Mouse (Mus musculus): Measurements from ENCODE around the gene Rbbp9. TPM values are rescaled to one million over a fixed set of nuclear protein-coding genes. Genes with fewer than 3 reads are reported as not detected.

The Rbbp9 gene
- polyA plus RNA-seq (2012; fragmentation: generic; extraction: Trizol), result 10 to 100 TPM in 1 of 2 experiments, under 1 TPM in 1; 0.46 to 10.9 TPM

DNA sequence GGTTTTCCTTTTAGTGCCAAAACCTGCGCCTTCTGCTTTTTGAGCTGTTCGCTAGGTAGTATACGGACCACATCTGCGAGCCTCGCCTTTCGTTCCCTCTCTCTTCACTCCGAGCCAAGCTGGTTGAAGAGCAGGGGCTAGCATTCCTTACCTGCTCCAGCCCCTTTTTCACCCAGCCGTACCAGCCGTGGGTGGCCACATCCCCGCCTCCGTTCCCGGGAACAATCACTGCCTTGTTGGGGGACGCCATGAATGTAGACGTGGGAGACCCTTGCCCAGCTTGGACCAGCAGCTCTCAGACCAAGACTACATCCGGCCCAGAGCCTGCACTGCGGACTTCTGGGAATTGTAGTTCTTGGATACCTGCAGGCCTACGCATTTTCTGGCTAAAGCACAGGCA lies at the start of gene Rbbp9:
Rbbp9 (minus strand) TSS at position 341 of the 400 bp plus-strand sequence.

DNA sequence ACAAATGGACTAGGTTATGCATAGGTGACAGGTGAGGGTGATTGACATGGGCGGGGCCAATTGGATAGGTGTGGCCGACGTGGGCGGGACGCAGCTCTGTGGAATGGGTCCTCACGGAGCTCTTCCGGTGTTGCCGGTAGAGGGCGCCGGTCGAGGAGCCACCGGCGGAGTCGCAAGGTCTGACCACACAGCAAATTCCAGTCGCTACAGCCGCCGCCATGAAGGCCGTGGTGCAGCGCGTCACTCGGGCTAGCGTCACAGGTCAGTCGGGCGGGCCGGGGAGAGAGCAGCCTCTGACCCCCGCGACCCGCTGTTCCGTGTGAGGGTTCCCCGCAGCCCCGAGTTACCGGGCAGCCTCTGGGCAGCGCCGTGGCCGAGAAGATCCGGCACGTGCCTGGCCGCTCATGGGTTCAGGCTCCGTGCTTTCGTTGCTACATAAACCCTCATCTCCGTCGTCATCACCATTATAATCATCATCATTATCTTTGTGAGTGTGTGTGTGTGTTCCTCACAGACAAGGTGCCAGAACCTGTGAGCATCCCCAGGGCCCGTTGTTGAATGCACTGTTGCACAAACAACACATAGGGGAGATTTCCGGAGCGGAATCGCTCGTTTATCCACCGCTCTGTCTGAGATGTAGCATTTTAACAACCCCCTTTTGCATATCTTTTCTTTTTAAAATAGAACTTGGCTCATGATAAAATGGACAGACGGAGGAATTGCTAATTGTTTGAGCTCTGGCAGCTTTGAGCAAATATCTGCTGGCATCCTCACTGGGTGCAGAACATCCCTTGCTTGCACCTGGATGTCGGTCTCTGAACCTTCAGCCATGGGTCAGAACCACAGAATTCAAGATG lies 49.4 kb upstream of the Rbbp9 start, which contains the start of gene Dtd1:
Dtd1 (plus strand) TSS at position 67 of the 857 bp plus-strand sequence.

DNA sequence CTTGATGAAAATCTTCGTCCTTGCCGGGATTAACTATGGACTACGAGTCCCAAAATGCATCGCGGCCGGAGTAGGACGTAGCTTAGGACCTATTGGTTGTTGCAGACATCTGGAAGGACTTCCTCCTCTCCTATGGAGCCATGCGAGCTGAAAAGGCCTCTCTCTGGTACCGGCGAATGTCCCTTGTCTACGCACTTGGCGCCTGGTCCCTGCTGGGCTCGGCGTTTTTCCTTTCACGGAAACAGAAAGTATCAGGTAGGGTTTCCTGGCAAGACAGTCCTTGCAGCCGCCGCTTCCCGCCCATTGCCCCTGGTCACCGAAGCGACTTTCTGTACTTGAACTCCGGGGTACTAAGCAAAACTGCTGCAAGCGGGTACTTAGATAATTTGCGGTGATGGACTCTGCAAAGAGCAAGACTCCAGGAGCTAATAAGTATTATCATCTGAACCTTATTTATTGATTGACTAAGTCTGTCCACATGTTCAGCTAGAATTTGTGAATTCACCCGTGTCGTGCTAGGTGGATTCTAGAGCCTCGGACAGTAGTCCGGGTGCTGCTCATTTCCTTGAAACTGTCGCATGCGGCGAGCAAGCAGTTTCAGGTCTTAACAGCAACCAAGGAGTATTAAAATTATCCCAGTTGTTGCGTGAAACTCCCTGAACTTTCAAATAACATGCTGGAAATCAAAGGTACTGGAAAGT lies 43.4 kb upstream of the Rbbp9 start, which contains the start of gene Smim26:
Smim26 (plus strand) TSS at position 104 of the 701 bp plus-strand sequence.

DNA sequence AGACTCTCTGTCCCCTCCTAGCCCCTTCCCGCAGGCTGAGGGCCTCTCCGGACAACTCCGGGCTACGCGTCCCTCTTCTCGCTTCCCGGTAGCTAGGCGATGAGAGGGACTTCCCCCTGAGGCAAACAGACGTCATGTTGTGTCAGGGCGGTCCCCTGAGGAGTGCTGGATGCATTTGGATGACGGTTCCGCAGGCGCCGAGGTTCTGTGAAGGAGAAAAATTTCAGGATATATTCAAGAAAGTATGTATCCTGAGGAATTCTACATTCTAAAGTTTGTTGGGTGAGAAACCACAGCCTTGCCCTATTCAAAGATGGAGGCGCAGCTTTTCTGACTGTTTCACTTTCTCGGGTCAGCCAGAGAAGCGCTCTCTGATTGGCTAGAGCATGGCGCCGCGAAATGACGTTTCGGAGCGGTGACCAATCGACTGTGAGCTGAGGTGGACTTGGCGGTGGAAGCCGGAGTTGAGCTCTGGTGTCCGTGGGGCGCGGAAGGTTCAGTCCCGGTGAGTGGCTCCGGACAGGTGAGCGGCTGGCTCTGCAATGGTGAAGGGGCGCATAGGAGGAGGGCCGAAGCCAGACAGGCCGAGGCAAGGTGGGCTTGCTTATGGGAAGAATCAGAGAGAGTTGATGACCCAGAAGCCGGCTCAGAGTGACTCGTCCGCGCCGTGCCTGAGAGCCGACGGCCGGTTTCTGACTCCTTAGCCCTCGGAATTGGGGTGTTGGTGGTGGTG lies 5.3 kb upstream of the Rbbp9 start, which contains the start of gene Sec23b:
Sec23b (plus strand) TSS at position 410 of the 733 bp plus-strand sequence.

DNA sequence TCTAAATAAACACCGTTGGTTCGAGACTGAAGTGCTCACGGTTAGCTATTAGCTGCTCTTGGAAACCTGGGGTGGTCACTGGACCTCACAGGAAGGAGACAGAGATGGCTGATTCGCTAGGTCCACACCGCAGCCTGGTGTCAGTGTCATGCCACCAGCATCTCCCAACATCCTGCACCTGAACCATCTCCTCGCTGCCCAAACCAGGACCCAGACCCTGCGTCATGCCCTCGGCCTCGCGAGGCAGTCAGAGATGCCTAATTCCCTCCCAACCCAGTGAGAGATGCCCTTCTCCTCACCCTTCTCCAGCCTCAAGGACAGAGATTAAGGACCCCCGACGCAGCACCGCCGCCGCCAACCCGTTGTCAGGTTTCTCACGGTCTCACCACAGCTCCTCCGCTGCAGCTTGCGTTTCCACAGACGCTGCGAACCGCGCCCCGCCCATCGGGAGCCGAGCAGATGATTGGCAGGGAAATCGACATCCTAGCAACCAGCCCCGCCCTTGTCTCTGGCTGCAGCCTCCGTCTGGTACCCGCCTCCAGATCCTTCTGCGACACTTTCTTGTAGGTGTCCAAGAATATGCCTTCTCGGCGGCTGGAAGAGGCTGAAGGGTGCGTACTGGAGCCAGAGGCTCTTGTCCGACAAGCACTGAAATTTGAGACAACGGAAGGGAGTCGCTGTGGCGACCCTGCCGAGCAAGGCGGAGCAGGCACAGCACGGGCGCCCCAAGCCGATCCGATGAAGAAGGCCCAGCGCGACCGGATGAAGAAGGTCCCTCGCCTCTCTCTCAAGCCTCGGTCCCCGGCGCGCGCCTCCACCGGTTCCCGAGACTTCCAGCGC lies 23.5 kb downstream of the Rbbp9 start, which contains the start of the genes Dzank1 and Polr3f:
Dzank1 (minus strand) TSS at position 434 of the 840 bp plus-strand sequence.
Polr3f (plus strand) TSS at position 738 of the 840 bp plus-strand sequence.

Other genes with a start within 250 kb of the Rbbp9 start
- not detected for gene Ovol2, start 218.7 kb downstream of the Rbbp9 start, polyA plus RNA-seq (2012; fragmentation: generic; extraction: Trizol)
- 10 to 100 TPM; 14.9 to 18.8 TPM for gene Kat14, start 181.9 kb downstream of the Rbbp9 start, polyA plus RNA-seq (2012; fragmentation: generic; extraction: Trizol)
- gene Pet117, start 181.9 kb downstream of the Rbbp9 start, polyA plus RNA-seq (2012; fragmentation: generic; extraction: Trizol), result 1 to 10 TPM in 1 of 2 experiments, not detected in 1; 2.9 TPM
- gene Dzank1, start 23.5 kb downstream of the Rbbp9 start, polyA plus RNA-seq (2012; fragmentation: generic; extraction: Trizol), result under 1 TPM; 0.01 to 0.40 TPM
- 1 to 10 TPM in 1 of 2 experiments, under 1 TPM in 1; 0.33 to 2.7 TPM for gene Polr3f, start 23.2 kb downstream of the Rbbp9 start, polyA plus RNA-seq (2012; fragmentation: generic; extraction: Trizol)
- 10 to 100 TPM; 14.4 to 26.7 TPM for gene Sec23b, start 5.4 kb upstream of the Rbbp9 start, polyA plus RNA-seq (2012; fragmentation: generic; extraction: Trizol)
- gene Smim26, start 43.2 kb upstream of the Rbbp9 start, polyA plus RNA-seq (2012; fragmentation: generic; extraction: Trizol), result 10 to 100 TPM in 1 of 2 experiments, 1 to 10 TPM in 1; 6.6 to 34.3 TPM
- 1 to 10 TPM in 1 of 2 experiments, under 1 TPM in 1; 0.97 to 5.9 TPM for gene Dtd1, start 49.0 kb upstream of the Rbbp9 start, polyA plus RNA-seq (2012; fragmentation: generic; extraction: Trizol)

Data from C3H10T1/2 (cell line).